Mouse (Mus musculus): ENCODE measurements around the gene Gm4792. TPM values are rescaled to one million over a fixed set of nuclear protein-coding genes. Genes with fewer than 3 reads are reported as not detected.

The Gm4792 gene
- total RNA-seq, 1 experiment from 2014 or later: not detected

DNA sequence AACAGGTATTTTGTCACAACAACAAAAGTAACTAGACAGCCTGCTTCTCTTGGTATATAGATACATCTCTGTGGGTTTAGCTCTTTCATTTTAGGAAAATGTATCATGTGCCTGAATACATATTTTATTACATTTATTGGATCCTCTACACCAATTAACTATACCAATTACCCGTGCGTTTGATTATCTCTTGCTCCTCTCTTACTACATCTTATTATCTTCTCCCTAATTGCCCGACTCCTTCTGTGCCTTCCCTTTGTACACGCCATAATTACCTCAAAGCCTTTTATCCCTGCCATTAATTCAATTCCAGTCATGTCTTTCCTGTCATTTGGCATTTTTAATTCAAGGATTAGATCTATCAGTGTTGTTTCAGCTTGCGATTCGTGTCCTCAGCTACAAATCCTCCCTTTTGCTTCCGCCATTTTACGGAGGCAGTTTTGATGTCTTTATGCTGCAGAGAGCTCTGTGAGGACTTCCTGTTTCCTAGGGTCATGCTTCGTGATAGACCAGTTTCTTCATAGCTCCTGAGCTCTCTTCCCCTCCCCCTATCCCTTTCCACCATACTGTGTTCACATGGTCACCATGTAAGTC lies 5.7 kb upstream of the Gm4792 start:
- no peak for DNase-seq

DNA sequence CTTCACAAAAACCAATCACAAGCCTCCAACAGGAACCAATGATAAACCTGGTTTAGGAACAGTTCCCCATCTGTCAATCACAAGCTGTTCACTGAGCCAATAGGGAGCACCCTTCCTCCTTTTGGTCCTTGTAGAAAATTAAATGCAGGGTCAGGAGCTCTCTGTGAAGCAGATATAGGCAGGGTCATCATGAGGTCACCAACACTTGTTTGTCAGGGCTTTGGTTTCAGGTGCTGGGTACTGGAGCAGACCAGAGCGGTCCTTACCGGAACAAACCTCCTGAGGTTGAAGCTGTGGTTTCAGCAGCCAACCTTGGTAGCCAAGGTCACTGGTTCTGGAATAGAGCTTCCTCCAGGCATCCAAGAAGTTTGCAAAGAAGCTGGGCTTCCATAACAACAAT lies 798 bp upstream of the Gm4792 start:
- DNase-seq: no peak

DNA sequence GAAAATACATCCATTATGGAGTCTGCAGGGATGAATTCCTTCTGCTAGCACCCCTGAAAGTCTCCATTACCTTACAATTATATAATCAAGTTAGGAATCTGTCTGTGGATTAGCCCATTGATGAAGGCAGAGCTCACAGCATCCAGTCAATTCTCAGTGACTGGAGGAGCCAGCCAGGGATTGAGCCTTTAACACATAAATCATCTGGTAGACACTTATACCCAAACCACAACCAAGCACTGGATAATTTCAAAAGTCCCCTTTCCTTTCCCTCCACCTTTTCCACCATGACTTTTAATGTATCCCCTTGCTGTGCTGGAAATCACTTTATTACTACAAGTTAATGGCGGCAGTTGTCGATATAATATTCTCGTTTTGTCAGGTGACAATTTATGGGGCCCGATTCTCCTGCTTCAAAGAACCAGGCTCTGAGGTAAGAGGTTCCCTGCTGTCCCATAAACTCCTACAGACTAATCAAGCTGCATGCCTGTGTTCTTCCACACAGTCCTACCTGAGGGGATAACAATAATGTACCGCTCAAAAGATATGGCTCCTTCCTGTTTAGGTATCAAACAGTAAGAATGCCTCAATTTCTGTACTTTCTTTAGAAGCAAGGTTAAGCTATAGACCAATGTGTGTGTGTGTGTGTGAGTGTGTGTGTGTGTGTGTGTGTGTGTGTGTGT lies 2.4 kb downstream of the Gm4792 start:
- DNase-seq: no peak

DNA sequence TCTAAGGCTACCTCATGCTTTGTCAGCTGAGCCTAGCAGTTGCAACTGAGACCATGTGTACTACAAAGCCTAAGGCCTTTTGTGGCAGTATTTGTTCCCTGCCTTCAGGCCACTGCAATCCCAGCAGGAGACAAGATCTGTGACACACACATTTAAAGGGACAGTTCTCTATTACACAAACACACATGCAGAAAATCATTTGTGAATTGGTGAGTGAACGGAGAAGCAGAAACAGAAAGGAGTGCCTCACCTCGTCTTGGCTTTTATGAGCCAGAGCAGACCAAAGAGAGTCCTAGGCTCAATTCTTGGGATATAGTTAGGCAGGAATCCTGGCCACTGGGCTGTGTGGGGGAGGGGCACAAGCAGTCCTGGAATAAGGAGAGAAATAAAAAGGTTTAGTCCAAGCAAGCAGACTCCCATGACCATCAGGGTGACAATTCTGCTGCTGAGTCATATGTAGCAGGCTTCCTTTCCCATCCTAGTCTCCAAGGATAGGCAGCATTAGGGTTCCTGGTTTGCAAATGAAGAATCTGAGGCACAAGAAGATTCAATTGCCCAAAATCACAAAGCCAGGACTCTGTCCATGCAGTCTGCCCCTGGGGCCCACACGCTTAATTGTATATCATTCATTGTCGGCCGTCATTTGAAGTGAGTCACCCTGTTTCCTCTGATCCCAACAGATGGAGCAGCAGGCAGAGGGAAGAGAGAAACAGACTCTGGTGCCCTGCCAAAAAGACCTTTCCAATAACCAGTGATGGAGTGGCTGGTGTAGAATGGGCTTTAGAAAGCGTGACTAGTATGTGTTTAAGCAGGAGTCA lies 3.4 kb downstream of the Gm4792 start:
- no peak for DNase-seq

DNA sequence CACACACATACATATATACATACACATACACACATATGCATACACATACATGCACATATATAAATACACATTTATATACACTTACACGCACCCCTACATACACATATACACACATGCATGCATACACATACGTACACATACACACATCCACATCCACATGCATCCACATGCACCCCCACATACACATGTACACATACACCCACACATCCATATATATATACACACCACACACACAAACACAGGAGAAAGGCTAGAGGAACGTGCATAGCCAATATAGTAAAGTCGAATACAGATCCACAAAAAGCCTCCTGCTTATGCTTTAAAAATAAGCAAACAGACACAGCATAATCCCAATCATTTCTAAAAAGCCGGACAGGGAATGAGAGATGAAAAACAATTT lies 4.1 kb downstream of the Gm4792 start:
- no peak for DNase-seq

DNA sequence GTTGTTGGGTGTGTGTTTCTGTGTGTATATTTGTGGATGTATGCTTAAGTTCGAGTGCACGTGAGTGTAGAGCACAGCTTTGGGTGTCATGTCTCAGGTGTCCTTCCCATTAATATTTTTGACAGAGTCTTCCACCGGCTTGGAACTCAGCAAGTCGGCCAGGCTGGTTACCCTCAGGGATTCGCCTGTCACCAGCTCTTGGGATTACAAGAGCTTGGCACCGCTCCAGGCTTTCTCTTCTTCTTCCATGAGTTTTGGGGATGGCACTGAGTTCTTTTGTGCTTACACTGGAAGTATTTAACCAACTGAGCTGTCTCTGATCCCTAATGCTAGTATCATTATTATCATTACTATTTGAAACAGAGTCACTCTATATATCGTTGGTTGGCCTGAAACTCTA lies 15.7 kb downstream of the Gm4792 start:
- DNase-seq: no peak

DNA sequence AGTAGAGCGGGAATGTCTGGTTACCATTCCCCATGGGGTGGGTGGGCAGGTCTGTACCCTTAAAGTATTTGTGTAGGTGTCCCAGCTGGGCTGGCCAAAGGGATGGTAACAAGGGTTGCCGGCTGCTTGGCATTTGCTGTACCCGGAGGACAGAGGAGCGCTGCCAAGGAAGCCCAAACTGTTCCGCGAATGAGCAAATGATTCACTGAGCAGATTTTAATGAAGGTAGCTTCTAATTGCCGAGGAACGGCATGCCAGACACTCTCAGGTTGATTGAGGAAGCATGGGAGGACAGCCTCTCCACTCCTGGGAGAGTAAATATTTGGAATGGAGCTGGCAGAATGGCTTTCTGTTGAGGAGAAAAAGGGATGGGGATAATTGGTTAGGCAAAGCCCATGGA lies 16.3 kb downstream of the Gm4792 start:
- DNase-seq: no peak

DNA sequence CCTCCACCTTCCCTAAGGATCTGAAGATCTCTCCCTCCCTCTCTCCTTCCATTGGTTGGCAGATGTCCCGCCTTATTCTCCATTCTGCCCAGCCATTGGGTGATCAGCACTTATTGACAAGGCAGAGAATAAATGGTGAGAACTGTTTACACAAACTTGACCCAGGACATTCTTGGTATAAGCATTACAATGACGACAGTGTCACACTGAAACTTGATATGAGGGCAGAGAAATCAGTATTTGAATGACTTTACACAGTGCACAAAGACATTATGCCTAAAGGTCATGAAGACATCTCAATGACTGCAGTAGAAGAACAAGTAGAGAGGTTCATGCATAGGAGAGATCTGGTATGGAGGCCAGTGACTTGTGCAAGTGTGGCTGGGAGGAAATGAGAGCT lies 22.0 kb downstream of the Gm4792 start:
- DNase-seq: no peak

DNA sequence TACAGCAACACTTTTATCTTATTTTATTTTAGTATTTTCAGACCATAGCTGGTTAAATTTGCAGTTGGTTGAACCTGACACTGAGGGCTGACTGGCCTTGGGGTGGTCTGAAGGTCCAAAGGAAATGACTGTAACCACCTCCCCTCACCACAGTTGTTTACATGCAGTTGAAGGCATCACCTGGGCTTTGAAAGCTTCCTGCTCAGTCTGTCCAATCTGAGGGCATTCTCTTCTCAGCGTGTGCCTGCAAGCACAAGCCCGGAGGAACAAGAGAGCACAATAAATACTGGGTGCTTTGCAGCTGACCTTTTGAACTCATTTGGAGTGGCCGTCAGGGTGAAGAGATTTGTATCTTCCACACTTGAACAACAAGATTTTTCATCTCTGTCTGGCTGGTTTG lies 23.2 kb downstream of the Gm4792 start:
- no peak for DNase-seq

DNA sequence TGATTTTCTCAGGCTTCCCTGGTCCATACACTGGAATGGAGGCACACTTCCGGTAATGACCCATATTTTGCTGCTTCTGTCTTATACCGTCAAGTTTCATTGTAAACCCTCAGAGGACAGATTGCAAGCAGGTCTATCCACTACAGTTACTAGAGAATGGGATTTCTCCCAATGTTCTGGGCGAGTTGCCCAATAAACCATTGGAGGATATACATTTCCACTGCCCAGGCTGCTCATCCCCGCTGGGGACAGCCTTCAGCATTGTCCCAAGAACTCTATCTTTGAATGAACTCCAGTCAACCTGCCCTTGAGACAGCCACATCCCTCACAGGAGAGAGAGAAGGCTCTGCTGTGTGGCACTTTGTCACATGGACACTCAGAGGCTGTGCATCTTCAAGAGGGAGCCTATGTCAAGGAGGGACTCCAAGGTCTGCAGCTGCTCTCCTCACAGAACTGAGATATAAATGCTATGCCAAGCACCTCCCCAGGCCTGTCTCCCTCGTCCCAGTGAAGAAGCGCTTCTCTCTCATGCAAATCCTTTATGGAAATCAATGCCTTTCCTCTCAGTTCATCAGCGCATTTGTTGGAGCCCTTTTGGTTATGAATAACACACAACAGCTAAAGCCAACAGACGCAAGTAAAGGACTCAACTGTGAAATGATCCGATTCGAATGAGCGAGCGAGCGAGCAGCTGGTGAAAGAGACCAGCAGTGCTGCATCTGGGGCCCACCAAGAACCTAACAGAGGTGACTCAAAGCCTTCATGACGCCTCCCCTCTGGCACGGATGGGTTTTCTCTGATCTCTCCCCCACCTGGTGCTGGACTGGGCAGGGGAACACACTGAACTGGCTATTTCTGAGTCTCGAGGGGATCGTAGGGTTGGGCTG lies 32.6 kb downstream of the Gm4792 start:
- no peak for DNase-seq

DNA sequence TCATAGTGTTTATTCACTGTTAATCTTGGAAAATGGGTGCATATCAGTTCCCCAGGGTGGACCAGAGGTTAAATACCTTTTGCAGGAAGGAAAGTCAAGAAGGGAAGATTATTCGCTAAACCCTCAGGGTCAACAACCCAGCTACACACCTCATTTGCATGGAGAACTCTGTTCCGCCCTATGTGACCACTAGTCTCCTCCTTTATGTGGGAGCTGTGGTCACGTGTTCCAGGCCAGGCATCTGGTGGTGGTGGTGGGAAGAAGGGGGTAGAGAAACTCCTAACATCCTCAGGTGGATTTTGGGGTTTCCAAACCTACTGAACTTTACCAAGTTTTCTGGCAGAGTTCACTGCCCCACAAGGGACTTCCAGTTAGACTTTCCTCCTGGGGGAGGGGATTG lies 35.3 kb downstream of the Gm4792 start:
- no peak for DNase-seq

DNA sequence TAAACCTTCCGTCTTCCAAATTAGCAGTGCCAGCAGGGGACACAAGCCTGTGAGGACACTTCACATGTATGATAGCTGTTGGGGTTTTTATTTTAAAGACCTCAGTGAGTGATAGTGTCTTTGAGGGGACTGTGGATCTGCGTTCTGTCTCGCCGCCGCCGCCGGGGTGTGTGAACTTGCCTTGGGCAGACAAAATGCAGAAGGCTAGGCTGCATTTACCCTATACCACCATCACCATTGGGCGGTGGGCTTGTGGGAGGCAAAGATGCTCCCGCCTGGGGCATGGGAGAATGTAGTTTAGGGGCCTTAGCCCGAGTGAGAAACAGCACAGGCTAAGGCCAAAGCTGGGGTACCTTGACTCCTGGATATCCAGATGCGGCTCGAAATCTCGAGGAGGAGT lies 35.9 kb downstream of the Gm4792 start:
- no peak for DNase-seq

DNA sequence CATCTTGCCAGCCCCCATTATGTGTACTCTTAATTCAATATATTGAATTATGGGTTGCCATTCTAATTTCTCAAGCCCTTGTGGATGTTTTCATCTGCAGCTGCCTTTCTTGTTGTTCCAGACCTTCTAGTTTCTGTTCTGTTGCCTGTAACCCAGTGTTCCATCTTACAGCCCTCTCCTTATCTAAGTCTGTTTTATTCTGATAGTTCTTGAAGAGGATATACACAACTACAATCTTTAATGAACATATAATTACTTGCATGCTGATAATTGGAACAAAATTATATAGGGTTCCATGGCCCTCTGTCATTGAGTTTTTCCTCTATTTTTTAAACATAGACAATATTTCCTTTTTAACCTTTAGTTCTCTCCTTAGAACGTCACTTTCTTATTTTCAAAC lies 38.0 kb downstream of the Gm4792 start:
- DNase-seq: no peak

DNA sequence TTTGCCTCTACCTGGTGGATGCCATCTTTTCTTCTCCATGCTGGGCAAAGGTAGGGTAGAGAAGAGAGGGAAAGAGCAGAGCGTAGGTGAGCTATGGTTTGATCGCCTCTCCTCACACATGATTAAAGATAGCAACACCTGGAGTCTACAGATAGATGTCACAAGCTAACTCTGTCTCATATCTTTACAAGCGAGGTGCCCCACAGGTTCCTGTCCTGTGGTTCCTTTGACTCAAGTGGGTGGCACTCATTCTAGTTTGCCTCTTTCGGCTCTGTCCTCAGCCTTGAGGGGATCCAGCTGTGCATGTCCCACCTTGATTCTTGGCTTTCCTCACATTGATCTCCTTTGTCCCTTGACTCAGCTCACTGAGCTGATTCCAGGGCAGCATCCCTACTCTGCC lies 42.0 kb downstream of the Gm4792 start:
- no peak for DNase-seq

DNA sequence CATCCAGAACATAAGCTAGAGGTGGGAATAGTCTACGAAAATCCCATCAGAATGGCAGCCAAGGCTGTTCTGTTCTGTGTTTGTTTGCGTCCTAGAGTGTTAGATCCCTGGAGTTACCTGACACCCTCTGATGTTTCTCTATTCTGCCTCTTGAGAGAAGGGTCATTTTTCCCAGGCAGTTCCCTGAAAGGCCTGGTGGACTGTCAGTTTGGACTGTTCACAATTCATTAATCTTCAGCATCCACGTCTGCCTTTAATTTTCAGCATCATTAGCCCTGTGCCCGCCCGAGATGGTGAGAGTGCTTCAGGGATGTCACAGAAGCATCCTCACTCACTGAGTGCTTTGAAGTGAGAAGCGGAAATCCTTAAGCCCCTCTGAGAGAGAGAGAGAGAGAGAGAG lies 42.8 kb downstream of the Gm4792 start:
- DNase-seq: no peak

DNA sequence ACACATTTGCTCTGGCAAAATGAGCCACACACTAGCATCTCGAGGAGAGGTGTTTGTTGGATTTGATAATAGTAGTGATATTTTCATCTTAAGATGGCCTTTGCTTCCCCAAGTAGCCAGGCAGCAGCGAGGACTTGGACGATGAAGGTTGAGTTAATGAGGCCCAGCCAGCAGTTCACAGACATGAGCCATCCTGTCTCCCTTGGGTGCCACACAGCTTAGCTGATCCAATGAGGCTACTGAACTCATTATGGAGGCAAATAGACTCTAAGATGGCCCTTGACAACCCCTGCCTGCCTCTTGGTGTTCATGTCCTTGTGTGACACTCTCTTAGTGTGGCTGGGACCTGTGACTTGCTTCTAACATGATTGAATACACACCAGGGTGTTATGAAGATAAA lies 43.7 kb downstream of the Gm4792 start:
- DNase-seq: no peak

DNA sequence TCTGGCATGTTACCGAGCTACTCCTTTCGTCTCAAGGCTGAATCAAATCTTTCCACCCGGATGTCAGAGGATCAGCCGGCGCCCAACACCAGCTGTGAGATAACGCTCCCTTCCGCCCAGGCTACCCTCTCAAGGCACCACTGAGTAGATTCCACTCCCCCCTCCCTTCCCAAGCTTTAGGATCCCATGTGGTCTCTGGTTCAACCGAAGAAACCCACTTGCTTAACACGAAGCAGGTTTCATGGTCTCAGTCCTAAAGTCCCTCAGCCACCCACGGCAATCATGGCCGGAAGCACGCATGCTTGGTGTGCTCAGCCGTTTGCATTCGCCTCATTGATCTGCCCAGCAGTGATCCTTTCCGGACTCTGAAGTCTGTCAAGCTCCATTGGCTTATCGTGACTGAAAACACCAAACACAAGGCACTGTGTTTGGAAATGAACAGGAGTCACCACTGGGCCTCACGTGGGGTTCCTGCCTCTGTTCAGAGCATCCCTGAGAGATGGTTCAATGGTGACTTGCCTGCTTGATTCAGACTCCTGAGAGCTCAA lies 45.2 kb downstream of the Gm4792 start:
- DNase-seq: no peak

DNA sequence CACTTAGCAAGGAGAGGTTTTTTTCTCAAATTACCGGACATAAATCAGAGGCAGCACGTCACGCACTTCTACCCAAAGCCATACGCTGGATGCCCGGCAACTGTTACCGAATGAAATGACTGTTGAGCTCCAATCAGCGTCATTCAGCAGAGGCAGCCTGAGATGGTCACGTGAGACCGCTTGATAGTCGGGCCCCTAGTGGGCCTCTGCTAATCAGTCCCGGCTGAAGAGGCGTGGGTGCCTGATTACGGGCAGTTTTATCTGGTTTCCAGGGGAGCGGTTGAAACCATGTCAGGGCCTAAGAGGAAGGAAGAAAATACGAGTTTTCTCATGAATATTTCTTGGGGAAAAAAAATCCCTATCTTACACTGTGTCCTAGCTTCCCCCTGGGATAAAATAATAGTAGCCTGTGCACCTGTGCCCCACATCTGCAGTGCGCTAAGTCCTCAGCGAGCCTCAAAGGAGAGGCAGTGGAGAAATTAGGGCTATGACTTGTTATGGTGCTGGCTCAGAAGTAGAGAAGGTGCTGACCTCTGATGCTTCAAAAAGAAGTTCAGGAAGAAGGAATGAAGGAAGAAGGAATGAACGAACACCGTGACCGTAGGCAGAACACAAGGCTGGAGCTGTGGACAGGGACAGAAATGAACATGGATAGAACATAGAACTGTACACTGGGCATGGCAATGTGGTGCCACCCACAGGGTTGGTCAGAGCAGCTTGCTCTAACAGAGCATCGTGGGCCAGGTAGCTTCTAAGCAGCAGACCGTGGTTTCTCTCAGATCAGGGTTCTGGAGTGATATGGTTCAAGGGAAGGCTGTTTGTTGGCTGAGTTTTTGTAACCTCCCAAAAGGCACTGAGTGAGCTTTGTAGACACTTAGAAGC lies 48.7 kb downstream of the Gm4792 start:
- no peak for DNase-seq

DNA sequence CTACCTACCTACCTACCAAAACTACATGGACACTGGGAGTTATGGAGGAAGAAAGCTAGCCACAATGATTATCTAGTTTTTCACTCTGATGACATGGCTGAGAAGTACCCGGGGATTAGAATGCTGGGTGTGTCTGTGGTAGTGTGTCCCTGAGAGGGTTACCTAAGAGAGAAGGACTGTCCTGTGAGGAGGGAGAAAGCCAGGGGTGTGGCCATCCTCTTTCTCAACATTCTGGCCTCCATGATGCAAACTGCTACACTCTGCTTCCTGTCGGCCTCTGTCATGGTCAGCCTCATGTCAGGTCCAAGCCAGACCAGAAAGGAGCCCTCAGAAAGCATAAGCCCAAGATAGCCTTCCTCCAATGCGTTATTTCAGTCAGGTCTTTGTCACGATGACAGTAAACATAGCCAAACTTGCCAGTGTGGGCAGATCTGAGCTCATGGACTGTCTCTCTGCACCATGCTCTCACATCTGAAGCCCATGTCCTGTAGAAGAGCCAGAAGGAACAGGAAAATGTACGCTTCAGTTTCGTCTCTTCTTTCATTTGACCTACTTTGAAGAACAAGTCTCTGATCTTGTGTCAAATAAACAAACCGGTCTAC lies 50.7 kb downstream of the Gm4792 start:
- DNase-seq: no peak
